In the genomic region with DNA sequence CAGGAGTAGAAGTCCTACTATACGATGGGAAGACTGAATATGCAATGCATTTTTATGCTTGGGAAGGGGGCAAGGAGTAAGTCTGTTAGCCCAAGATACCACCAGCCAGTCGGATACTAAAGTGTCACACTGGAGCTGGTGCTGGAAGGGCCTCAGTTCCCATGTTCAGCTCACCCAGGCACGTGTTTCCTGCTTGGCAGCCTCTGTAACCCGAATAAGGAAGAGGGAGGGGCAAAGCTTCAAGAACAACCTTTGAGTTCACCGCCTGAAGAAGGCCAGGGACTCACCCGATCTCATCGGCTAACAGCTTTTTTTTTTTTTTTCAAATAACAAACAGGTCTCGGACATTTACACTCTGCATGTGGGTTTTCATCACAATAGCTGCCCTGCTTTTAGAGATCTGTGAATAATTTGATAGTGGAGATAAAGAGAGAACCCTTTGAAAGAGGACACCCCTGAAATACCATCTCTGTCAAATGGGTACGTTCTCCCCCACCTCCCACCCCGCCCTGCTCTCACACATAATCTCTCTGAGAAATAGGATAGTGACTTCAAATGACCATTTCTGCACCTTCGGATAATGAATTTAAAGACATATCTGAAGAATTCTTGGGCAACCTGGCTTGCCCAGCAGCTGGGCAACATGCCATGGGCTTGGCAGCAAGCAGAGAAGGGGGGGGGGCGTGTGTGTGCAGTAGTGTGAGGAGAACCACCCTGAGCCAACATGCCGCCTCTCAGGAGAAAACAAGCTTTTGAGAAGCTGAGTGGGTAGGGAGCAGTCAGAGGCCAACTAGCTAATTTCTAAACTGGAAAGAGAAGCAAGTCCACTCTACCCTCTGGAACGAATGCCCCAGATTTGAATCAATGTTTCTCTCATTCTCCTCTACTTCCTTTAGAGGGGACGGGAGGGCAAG, we compare ENCODE assay signal across 8 mouse cellular contexts.
A peak's percentile ranks its signal among the peaks of the same experiment; 100 is the strongest.
DNase-seq lines count a peak whose midpoint lies in the region; ATAC-seq lines count a peak whose summit lies in the region.

No protein-coding gene starts in this region.

- no peak overlapping the region for H3K4me3 ChIP-seq in kidney, embryonic 14.5 days (ENCODE audit: low read length)
- H3K4me3 ChIP-seq in heart, embryonic 16.5 days (ENCODE audit: low read length), result no peak overlapping the region

- H3K36me3 ChIP-seq in kidney, embryonic 14.5 days (ENCODE audit: control insufficient read depth, insufficient read depth, low read length), result no peaks in the 10 kb centered on the region
- H3K36me3 ChIP-seq in heart, embryonic 16.5 days (ENCODE audit: control insufficient read depth, insufficient read depth), result no peaks in the 10 kb centered on the region

- H3K9ac ChIP-seq in kidney, embryonic 14.5 days (ENCODE audit: low read depth, low read length), result no peak overlapping the region
- no peak overlapping the region for H3K9ac ChIP-seq in heart, embryonic 16.5 days (ENCODE audit: low read length)

- no peak for ATAC-seq in kidney, embryonic 14.5 days (ENCODE audit: low FRiP score, low TSS enrichment)
- peak; percentile 75; the same call in 1 of the 2 replicates for ATAC-seq in heart, embryonic 16.5 days (replicated peaks; ENCODE audit: extremely low read depth, insufficient read depth, low FRiP score)

- no peaks in the 10 kb centered on the region for H3K27me3 ChIP-seq in kidney, embryonic 14.5 days (ENCODE audit: control insufficient read depth, insufficient read depth, low read length)
- no peaks in the 10 kb centered on the region for H3K27me3 ChIP-seq in heart, embryonic 16.5 days (ENCODE audit: control insufficient read depth, insufficient read depth, low read length)

- DNase-seq in kidney, adult 18-20 months, result peak; percentile 68
- DNase-seq in adrenal gland, adult 8-10 months, result peak; percentile 9
- peak; percentile 62 for DNase-seq in lung, postnatal 10 days
- no peak for DNase-seq in layer of hippocampus, postnatal 36 days
- DNase-seq in embryo, embryonic 10.5 days (ENCODE audit: low spot score), result no peak
- no peak for DNase-seq in spleen, postnatal 4 days (ENCODE audit: low spot score in 2 of 2)

- peaks cover 4% of the 10 kb centered on the region; the same call in 1 of the 2 replicates for H3K4me1 ChIP-seq in kidney, embryonic 14.5 days (ENCODE audit: control insufficient read depth, insufficient read depth, low read length)
- H3K4me1 ChIP-seq in heart, embryonic 16.5 days (ENCODE audit: control insufficient read depth, insufficient read depth, low read length), result peaks cover 23% of the 10 kb centered on the region

- 52% methylated on average over 15 of the region's 15 CpGs for WGBS in kidney, embryonic 14.5 days
- WGBS in heart, embryonic 16.5 days, result 30% methylated on average over 15 of the region's 15 CpGs

- no peak overlapping the region for H3K4me2 ChIP-seq in kidney, embryonic 14.5 days (replicated peaks; ENCODE audit: low read depth, low read length)
- H3K4me2 ChIP-seq in heart, embryonic 16.5 days (ENCODE audit: low read depth, low read length), result peak overlapping the region; percentile 23; the same call in 1 of the 2 replicates

- H3K27ac ChIP-seq in kidney, embryonic 14.5 days (ENCODE audit: low read depth, low read length), result no peak overlapping the region
- peak overlapping the region; percentile 61 for H3K27ac ChIP-seq in heart, embryonic 16.5 days (ENCODE audit: low read length)

- H3K9me3 ChIP-seq in kidney, embryonic 14.5 days (ENCODE audit: control insufficient read depth, low read length), result 0 out of 2 replicates have a peak, but pooled peaks cover 3% of the 10 kb centered on the region
- peaks cover 6% of the 10 kb centered on the region; the same call in 1 of the 2 replicates for H3K9me3 ChIP-seq in heart, embryonic 16.5 days (replicated peaks; ENCODE audit: control insufficient read depth, low read length)

Comparison
In these comparisons a context has a peak if more than half of its experiments do, and no peak if none do; other contexts are left out.
1. DNase-seq: peak in kidney, adult 18-20 months (single experiment), adrenal gland, adult 8-10 months (single experiment) and lung, postnatal 10 days (single experiment); none in layer of hippocampus, postnatal 36 days (0 of 2), embryo, embryonic 10.5 days (single experiment) and spleen, postnatal 4 days (0 of 2).